Mouse (Mus musculus): ENCODE measurements around the gene Tuba1a. TPM values are rescaled to one million over a fixed set of nuclear protein-coding genes. Genes with fewer than 3 reads are reported as not detected.
"Not testable (repeated sequence)": the region's sequence is repeated elsewhere in the genome, so short reads cannot be mapped to it uniquely, and the experiment has no call there.

Gene Tuba1a
- polyA plus RNA-seq, 1 experiment from 2014 or later: 17,671 TPM

DNA sequence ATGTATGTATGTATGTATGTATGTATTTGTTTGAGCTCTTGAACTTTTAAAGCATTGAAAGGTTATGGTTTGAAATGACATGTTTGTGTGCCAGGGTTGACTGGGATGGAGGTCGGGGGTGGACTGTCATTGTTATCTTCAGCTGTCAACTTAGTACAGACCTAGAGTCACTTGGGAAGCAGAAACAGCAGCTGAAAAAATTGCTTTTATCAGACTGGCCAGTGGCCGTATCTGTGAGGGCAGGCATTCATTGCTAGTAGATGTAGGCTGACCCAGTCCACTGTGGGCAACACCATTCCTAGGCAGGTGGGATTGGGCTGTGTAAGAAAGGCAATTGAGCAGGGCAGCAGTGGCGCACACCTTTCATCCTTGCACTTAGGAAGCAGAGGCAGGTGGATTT, 6.0 kb upstream of the Tuba1a start:
- no peak overlapping the region for H3K4me3 ChIP-seq
- no peaks in the 10 kb centered on the region for H3K27me3 ChIP-seq (replicated peaks)

DNA sequence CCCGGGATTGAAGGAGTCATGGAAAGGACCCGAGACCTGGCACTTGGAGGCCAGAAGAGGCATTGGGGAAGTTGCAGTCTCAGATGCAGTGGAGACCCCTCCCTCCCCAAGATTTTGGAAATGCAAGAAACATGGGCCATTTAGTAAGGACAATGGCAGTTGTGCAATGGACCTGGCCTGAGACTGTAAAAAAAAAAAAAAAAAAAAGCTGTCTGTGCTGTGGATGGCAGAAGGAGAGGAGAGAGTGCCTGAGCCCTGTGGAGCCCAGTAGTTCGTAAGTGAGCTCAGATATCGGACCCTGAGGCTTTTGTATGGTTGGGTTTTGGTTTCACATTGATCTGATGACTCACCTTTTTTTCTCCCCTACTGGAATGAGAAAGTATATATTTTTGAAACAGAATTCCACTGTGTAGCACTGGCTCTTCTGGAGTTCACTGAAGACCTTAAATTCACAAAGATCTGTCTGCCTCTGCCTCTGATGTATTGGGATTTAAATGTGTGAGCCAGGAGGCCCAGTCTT, 5.5 kb upstream of the Tuba1a start:
- H3K9me3 ChIP-seq: no peaks in the 10 kb centered on the region
- no peaks in the 10 kb centered on the region for H3K36me3 ChIP-seq (replicated peaks)
- H3K4me1 ChIP-seq: peaks cover 9% of the 10 kb centered on the region
- no peaks in the 10 kb centered on the region for H3K27me3 ChIP-seq (replicated peaks)
- 88% methylated on average over 4 of the region's 4 CpGs for WGBS
- no peak for ATAC-seq (replicated peaks)
- H3K4me3 ChIP-seq: no peak overlapping the region
- H3K9ac ChIP-seq: no peak overlapping the region
- no peak overlapping the region for H3K4me2 ChIP-seq
- no peak overlapping the region for H3K27ac ChIP-seq

More for the DNA sequence above, 6.0 kb upstream of the Tuba1a start:
- peaks cover 9% of the 10 kb centered on the region for H3K4me1 ChIP-seq
- no peak overlapping the region for H3K4me2 ChIP-seq
- 78% methylated on average over 3 of the region's 3 CpGs for WGBS
- H3K9me3 ChIP-seq: no peaks in the 10 kb centered on the region
- no peak for ATAC-seq (replicated peaks)
- no peak overlapping the region for H3K27ac ChIP-seq
- no peaks in the 10 kb centered on the region for H3K36me3 ChIP-seq (replicated peaks)
- H3K9ac ChIP-seq: no peak overlapping the region

GRCm38 (mm10) chr15:98957475-98957874, 4.0 kb upstream of the Tuba1a start:
- H3K27ac ChIP-seq: no peak overlapping the region

DNA sequence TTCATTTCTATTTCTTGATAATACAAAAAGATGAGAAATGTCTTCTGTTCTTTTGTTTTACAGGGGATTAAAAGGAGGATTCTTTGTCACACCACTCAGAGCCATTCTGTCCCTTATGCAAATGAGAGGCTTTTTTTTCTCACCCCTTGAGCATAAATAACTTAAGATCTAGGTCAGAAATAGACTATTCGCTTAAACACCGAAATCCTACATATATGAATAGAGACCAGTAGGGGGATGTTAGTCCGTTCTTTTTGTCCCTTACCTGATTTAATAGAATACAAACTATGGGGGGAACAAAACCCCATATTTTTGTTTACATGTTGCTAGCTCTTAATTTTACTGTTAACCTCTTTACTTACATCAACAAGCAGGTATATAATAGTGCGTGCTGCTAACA, 2.5 kb upstream of the Tuba1a start:
- ATAC-seq (replicated peaks): no peak
- H3K27me3 ChIP-seq (replicated peaks): no peaks in the 10 kb centered on the region
- H3K4me3 ChIP-seq: no peak overlapping the region
- H3K36me3 ChIP-seq (replicated peaks): no peaks in the 10 kb centered on the region
- H3K4me2 ChIP-seq: peak overlapping the region; percentile 65
- WGBS: 36% methylated on average over 4 of the region's 4 CpGs
- H3K9ac ChIP-seq: peak overlapping the region; percentile 53
- H3K4me1 ChIP-seq: peaks cover 9% of the 10 kb centered on the region
- H3K9me3 ChIP-seq: no peaks in the 10 kb centered on the region
- H3K27ac ChIP-seq: peak overlapping the region; percentile 100

More at GRCm38 (mm10) chr15:98957475-98957874, 4.0 kb upstream of the Tuba1a start:
- ATAC-seq (replicated peaks): no peak
- WGBS: 91% methylated on average over 5 of the region's 5 CpGs
- no peak overlapping the region for H3K4me2 ChIP-seq
- no peak overlapping the region for H3K9ac ChIP-seq
- H3K27me3 ChIP-seq (replicated peaks): no peaks in the 10 kb centered on the region
- H3K9me3 ChIP-seq: no peaks in the 10 kb centered on the region
- H3K4me3 ChIP-seq: no peak overlapping the region
- H3K36me3 ChIP-seq (replicated peaks): no peaks in the 10 kb centered on the region
- H3K4me1 ChIP-seq: peaks cover 9% of the 10 kb centered on the region

- Histone ChIP-seq H3K4me1 (peaks cover 9% of the 10 kb centered on the region), H3K4me3 (peak overlapping the region; percentile 87), H3K27ac (peak overlapping the region; percentile 100), H3K4me2 (peak overlapping the region; percentile 65), H3K36me3 (replicated peaks) (no peaks in the 10 kb centered on the region), H3K9ac (peak overlapping the region; percentile 53), H3K27me3 (replicated peaks) (no peaks in the 10 kb centered on the region), H3K9me3 (no peaks in the 10 kb centered on the region)
- WGBS: 40% methylated on average over 4 of the region's 4 CpGs
- no peak for ATAC-seq (replicated peaks)
Measured at GRCm38 (mm10) chr15:98955324-98955723, 1.8 kb upstream of the Tuba1a start.

DNA sequence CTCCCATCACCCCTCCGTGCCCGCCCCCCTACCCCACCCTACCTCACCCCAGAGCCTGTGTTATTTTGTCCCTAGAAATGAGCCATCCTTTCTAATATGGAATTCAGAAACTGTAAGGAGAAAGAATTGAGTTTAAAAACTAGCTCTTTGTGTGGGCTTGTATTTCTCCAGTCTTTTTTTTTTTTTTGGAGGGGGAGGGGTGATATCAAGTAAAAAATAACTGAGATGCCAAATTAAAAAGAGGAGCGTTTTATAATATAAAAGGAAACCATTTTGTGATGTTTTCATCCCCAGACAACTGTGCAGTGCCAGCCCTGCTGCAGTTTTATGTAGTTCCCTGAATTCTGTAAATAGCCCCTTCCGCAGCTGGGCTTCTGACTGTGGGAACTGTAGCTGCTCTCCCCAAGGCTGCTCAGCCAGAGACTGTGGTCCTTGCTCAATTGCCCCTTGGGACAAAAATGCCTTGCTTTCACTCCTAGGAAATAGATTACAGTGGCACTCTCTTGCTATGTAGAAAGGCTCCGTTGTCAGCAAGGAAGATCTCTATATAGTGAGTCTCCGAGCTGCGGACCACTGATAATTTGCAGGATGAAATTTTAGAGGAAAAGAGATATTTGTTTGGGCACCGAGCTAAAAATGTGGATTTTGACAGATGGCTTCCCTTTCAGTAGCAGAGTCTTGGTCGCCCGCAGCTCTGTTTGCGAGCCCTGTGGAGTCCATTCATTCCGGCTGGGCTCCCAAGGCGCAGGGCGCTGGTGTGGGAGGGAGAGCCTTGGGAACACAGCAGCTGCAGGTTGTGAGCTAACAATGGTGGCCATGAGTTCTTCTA, 1.1 kb upstream of the Tuba1a start:
- peak overlapping the region; percentile 65 for H3K4me2 ChIP-seq
- H3K36me3 ChIP-seq (replicated peaks): no peaks in the 10 kb centered on the region
- H3K27ac ChIP-seq: peak overlapping the region; percentile 100
- H3K4me1 ChIP-seq: peaks cover 9% of the 10 kb centered on the region
- peak overlapping the region; percentile 53 for H3K9ac ChIP-seq
- WGBS: 5% methylated on average over 14 of the region's 14 CpGs
- peak overlapping the region; percentile 87 for H3K4me3 ChIP-seq
- ATAC-seq (replicated peaks): no peak
- no peaks in the 10 kb centered on the region for H3K27me3 ChIP-seq (replicated peaks)
- H3K9me3 ChIP-seq: no peaks in the 10 kb centered on the region

- no peaks in the 10 kb centered on the region for H3K36me3 ChIP-seq (replicated peaks)
- peak overlapping the region; percentile 56 for H3K4me2 ChIP-seq
- peak overlapping the region; percentile 87 for H3K4me3 ChIP-seq
- peak overlapping the region; percentile 98 for H3K9ac ChIP-seq
- no peaks in the 10 kb centered on the region for H3K27me3 ChIP-seq (replicated peaks)
- peak; percentile 51 for ATAC-seq (replicated peaks)
- no peaks in the 10 kb centered on the region for H3K9me3 ChIP-seq
- H3K4me1 ChIP-seq: peaks cover 27% of the 10 kb centered on the region
- peak overlapping the region; percentile 100 for H3K27ac ChIP-seq
- WGBS: under 1% methylated on average over 41 of the region's 41 CpGs
Measured at GRCm38 (mm10) chr15:98952751-98953400, 627 bp downstream of the Tuba1a start.

- 2% methylated on average over 5 of the region's 5 CpGs for WGBS
- peaks cover 35% of the 10 kb centered on the region for H3K4me1 ChIP-seq
- no peak for ATAC-seq (replicated peaks)
Measured at GRCm38 (mm10) chr15:98952063-98952455, 1.4 kb downstream of the Tuba1a start.

GRCm38 (mm10) chr15:98951122-98952062, 2.1 kb downstream of the Tuba1a start:
- WGBS: 36% methylated on average over 11 of the region's 15 CpGs
- H3K9me3 ChIP-seq; ATAC-seq (replicated peaks); H3K27me3 ChIP-seq (replicated peaks); H3K36me3 ChIP-seq (replicated peaks): not testable (repeated sequence)
- Histone ChIP-seq H3K4me3 (peak overlapping the region; percentile 87), H3K27ac (peak overlapping the region; percentile 100), H3K4me2 (peak overlapping the region; percentile 56), H3K9ac (peak overlapping the region; percentile 98), H3K4me1 (peaks cover 35% of the 10 kb centered on the region)

More at GRCm38 (mm10) chr15:98952063-98952455, 1.4 kb downstream of the Tuba1a start:
- no peaks in the 10 kb centered on the region for H3K36me3 ChIP-seq (replicated peaks)
- no peaks in the 10 kb centered on the region for H3K9me3 ChIP-seq
- H3K27me3 ChIP-seq (replicated peaks): no peaks in the 10 kb centered on the region
- H3K27ac ChIP-seq: peak overlapping the region; percentile 100
- H3K4me2 ChIP-seq: peak overlapping the region; percentile 56
- H3K9ac ChIP-seq: peak overlapping the region; percentile 98
- peak overlapping the region; percentile 87 for H3K4me3 ChIP-seq

DNA sequence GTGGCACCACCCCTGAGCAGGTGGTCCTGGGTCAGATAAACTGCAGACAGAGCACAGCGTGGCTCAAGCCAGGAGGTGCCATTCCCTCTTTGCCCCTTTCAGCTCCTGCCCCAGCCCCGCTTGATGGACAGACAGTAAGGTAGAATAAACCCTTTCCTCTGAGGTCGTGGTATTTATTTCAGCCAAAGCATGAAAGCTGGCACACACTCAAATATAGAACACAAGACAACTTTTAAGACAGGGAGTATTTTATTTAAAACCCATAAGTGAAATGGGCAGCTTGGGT, 4.0 kb downstream of the Tuba1a start:
- peaks cover 29% of the 10 kb centered on the region for H3K4me1 ChIP-seq
- no peaks in the 10 kb centered on the region for H3K9me3 ChIP-seq
- H3K36me3 ChIP-seq (replicated peaks): no peaks in the 10 kb centered on the region
- peak overlapping the region; percentile 33 for H3K4me3 ChIP-seq
- H3K4me2 ChIP-seq: peak overlapping the region; percentile 65
- WGBS: 26% methylated on average over 3 of the region's 3 CpGs
- ATAC-seq (replicated peaks): no peak
- peak overlapping the region; percentile 74 for H3K27ac ChIP-seq
- H3K27me3 ChIP-seq (replicated peaks): no peaks in the 10 kb centered on the region
- H3K9ac ChIP-seq: peak overlapping the region; percentile 39

DNA sequence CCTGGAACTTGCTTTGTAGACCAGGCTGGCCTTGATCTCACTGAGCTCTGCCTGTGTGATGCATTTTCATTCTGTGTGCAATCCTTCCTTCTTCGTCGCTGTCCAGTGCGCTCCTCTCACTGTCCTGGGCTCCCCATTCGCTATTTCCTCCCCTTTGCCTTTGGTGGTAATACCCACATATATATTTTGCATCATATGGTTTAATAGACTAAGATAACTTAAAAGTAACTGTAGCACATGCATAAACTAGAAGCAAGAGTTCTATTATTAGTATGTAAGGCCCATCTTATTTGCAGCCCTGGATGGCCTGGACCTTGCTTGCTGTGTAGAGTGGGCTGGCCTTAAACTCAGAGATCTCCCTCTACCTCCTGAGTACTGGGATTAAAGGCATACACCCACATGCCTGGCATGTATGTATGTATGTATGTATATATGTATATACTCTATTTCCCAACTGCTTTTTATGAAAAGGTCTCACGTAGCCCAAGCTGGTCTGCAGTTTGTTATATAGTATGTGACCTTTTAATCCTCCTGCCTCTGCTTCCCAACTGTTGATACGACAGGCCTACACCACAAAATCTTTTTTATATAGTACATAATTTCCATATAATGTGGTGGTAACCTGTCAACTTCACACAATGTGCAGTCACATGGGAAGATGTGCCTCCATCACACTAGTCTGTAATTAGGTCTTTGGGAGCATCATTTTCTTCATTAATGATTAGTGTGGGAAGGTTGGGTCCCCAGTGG, 4.5 kb downstream of the Tuba1a start:
- H3K9ac ChIP-seq: peak overlapping the region; percentile 39
- no peaks in the 10 kb centered on the region for H3K36me3 ChIP-seq (replicated peaks)
- peak overlapping the region; percentile 33 for H3K4me3 ChIP-seq
- peak overlapping the region; percentile 74 for H3K27ac ChIP-seq
- peak overlapping the region; percentile 65 for H3K4me2 ChIP-seq
- peaks cover 29% of the 10 kb centered on the region for H3K4me1 ChIP-seq
- no peak for ATAC-seq (replicated peaks)
- H3K9me3 ChIP-seq: no peaks in the 10 kb centered on the region
- no peaks in the 10 kb centered on the region for H3K27me3 ChIP-seq (replicated peaks)
- 37% methylated on average over 6 of the region's 6 CpGs for WGBS

Measured in midbrain, embryonic 15.5 days (tissue).